Mouse (Mus musculus) heart, embryonic 16.5 days (tissue): ENCODE measurements at regions not wholly inside any gene's neighbourhood (a gene's known extent, or its start where the extent isn't known, plus 50 kb on each side); places are given as distances from the start of the nearest gene placed in this dataset.

Source experiments
- ATAC-seq: fragments of 200-750 bp; cut with Nextera tagmentation; replicated peaks from 2 replicates; pipeline ENCODE4 v1.8.0; 2017; ENCODE audit warnings: moderate number of reproducible peaks; ENCODE audit not compliant: insufficient read depth, low FRiP score; ENCODE audit errors: extremely low read depth
- H3K27ac ChIP-seq: fragments of 300-500 bp; sonication (generic); 2 replicates; pipeline ENCODE4 v1.5.1; 2014; ENCODE audit warnings: mild to moderate bottlenecking, low read length, control low read depth, moderate library complexity
- H3K27me3 ChIP-seq: fragments of 300-500 bp; sonication (generic); 2 replicates; pipeline ENCODE4 v1.6.1; 2014; ENCODE audit warnings: low read length, mixed read lengths; ENCODE audit not compliant: control insufficient read depth, insufficient read depth
- H3K36me3 ChIP-seq: fragments of 300-500 bp; sonication (generic); 2 replicates; pipeline ENCODE4 v1.6.1; 2014; ENCODE audit not compliant: control insufficient read depth, insufficient read depth
- H3K4me1 ChIP-seq: fragments of 300-500 bp; sonication (generic); 2 replicates; pipeline ENCODE4 v1.6.1; 2014; ENCODE audit warnings: low read length, mixed read lengths; ENCODE audit not compliant: control insufficient read depth, insufficient read depth
- H3K4me2 ChIP-seq: fragments of 300-500 bp; sonication (generic); 2 replicates; pipeline ENCODE4 v1.6.1; 2014; ENCODE audit warnings: low read depth, mild to moderate bottlenecking, control low read depth, low read length
- H3K4me3 ChIP-seq: fragments of 300-500 bp; sonication (generic); 2 replicates; pipeline ENCODE4 v1.5.1; 2014; ENCODE audit warnings: mild to moderate bottlenecking, control low read depth, low read length
- H3K9ac ChIP-seq: fragments of 300-500 bp; sonication (generic); 2 replicates; pipeline ENCODE4 v1.6.1; 2014; ENCODE audit warnings: low read length, control low read depth
- H3K9me3 ChIP-seq: fragments of 300-500 bp; sonication (generic); replicated peaks from 2 replicates; pipeline ENCODE4 v1.6.1; 2016; ENCODE audit warnings: low read length; ENCODE audit not compliant: control insufficient read depth
- WGBS: fragments of 180-500 bp; shearing (Covaris S2); extraction: QIAGEN DNeasy Blood & Tissue Kit; methylation state at CpG from one replicate; pipeline ENCODE4 v1.1.7; 2014; 5-methylcytosine and 5-hydroxymethylcytosine counted together

GRCm38 (mm10) chr3:149444854-149445577, 454.7 kb upstream of the Adgrl2 start:
- Histone ChIP-seq H3K27me3 (no peaks in the 10 kb centered on the region), H3K4me3 (peak overlapping the region; percentile 65), H3K9ac (peak overlapping the region; percentile 63), H3K27ac (peak overlapping the region; percentile 74), H3K9me3 (no peaks in the 10 kb centered on the region), H3K4me1 (peaks cover 5% of the 10 kb centered on the region; the same call in 1 of the 2 replicates), H3K36me3 (no peaks in the 10 kb centered on the region), H3K4me2 (peak overlapping the region; percentile 69)
- 4% methylated on average over 15 of the region's 15 CpGs for WGBS
- peak; percentile 79 for ATAC-seq

GRCm38 (mm10) chr3:149444377-149444776, 454.0 kb upstream of the Adgrl2 start:
- H3K9ac ChIP-seq, result peak overlapping the region; percentile 63
- H3K27ac ChIP-seq, result peak overlapping the region; percentile 14; the same call in 1 of the 2 replicates
- H3K4me2 ChIP-seq, result peak overlapping the region; percentile 69
- peaks cover 5% of the 10 kb centered on the region; the same call in 1 of the 2 replicates for H3K4me1 ChIP-seq
- no peaks in the 10 kb centered on the region for H3K36me3 ChIP-seq
- peak overlapping the region; percentile 65 for H3K4me3 ChIP-seq
- no peaks in the 10 kb centered on the region for H3K27me3 ChIP-seq
- WGBS, result 58% methylated on average over 8 of the region's 8 CpGs
- no peaks in the 10 kb centered on the region for H3K9me3 ChIP-seq
- ATAC-seq, result no peak

GRCm38 (mm10) chr3:149441227-149441626, 450.9 kb upstream of the Adgrl2 start:
- Histone ChIP-seq H3K9ac (no peak overlapping the region), H3K9me3 (no peaks in the 10 kb centered on the region), H3K27ac (no peak overlapping the region), H3K4me3 (no peak overlapping the region), H3K27me3 (no peaks in the 10 kb centered on the region), H3K4me2 (no peak overlapping the region), H3K36me3 (no peaks in the 10 kb centered on the region), H3K4me1 (0 out of 2 replicates have a peak, but pooled peaks cover 2% of the 10 kb centered on the region)
- ATAC-seq, result no peak

- H3K4me3 ChIP-seq, result no peak overlapping the region
- H3K36me3 ChIP-seq, result no peaks in the 10 kb centered on the region
- no peak overlapping the region for H3K27ac ChIP-seq
- no peak overlapping the region for H3K9ac ChIP-seq
- no peaks in the 10 kb centered on the region for H3K4me1 ChIP-seq
- H3K4me2 ChIP-seq, result no peak overlapping the region
- 84% methylated on average over 8 of the region's 8 CpGs for WGBS
- no peaks in the 10 kb centered on the region for H3K9me3 ChIP-seq
- no peak for ATAC-seq
- no peaks in the 10 kb centered on the region for H3K27me3 ChIP-seq
Observed at GRCm38 (mm10) chr3:149437763-149438162, 447.4 kb upstream of the Adgrl2 start.

GRCm38 (mm10) chr3:149436944-149437343, 446.6 kb upstream of the Adgrl2 start:
- no peaks in the 10 kb centered on the region for H3K4me1 ChIP-seq
- WGBS, result 76% methylated on average over 6 of the region's 6 CpGs
- no peak for ATAC-seq

GRCm38 (mm10) chr3:149436420-149436819, 446.1 kb upstream of the Adgrl2 start:
- Histone ChIP-seq H3K9ac (no peak overlapping the region), H3K4me3 (no peak overlapping the region), H3K4me2 (no peak overlapping the region), H3K36me3 (no peaks in the 10 kb centered on the region), H3K27me3 (no peaks in the 10 kb centered on the region), H3K9me3 (no peaks in the 10 kb centered on the region), H3K27ac (no peak overlapping the region), H3K4me1 (no peaks in the 10 kb centered on the region)
- ATAC-seq, result no peak
- 82% methylated on average over 8 of the region's 8 CpGs for WGBS

More at GRCm38 (mm10) chr3:149436944-149437343, 446.6 kb upstream of the Adgrl2 start:
- Histone ChIP-seq H3K9me3 (no peaks in the 10 kb centered on the region), H3K4me2 (no peak overlapping the region), H3K27me3 (no peaks in the 10 kb centered on the region), H3K36me3 (no peaks in the 10 kb centered on the region), H3K9ac (no peak overlapping the region), H3K27ac (no peak overlapping the region), H3K4me3 (no peak overlapping the region)

- Histone ChIP-seq H3K4me3 (no peak overlapping the region), H3K9ac (no peak overlapping the region), H3K27ac (no peak overlapping the region), H3K4me2 (no peak overlapping the region), H3K36me3 (no peaks in the 10 kb centered on the region), H3K9me3 (no peaks in the 10 kb centered on the region), H3K4me1 (no peaks in the 10 kb centered on the region), H3K27me3 (no peaks in the 10 kb centered on the region)
- no peak for ATAC-seq
- 90% methylated on average over 10 of the region's 10 CpGs for WGBS
Observed at GRCm38 (mm10) chr3:149431795-149432194, 441.4 kb upstream of the Adgrl2 start.

- no peak overlapping the region for H3K9ac ChIP-seq
- WGBS, result 65% methylated on average over 18 of the region's 18 CpGs
- H3K4me2 ChIP-seq, result peak overlapping the region; percentile 6; the same call in 1 of the 2 replicates
- no peak for ATAC-seq
- H3K9me3 ChIP-seq, result no peaks in the 10 kb centered on the region
- H3K4me3 ChIP-seq, result no peak overlapping the region
- no peaks in the 10 kb centered on the region for H3K4me1 ChIP-seq
- no peak overlapping the region for H3K27ac ChIP-seq
- H3K36me3 ChIP-seq, result no peaks in the 10 kb centered on the region
- H3K27me3 ChIP-seq, result no peaks in the 10 kb centered on the region
Observed at GRCm38 (mm10) chr3:149426023-149426759, 435.8 kb upstream of the Adgrl2 start.

GRCm38 (mm10) chr3:149424306-149424705, 434.0 kb upstream of the Adgrl2 start:
- ATAC-seq, result no peak
- Histone ChIP-seq H3K9me3 (no peaks in the 10 kb centered on the region), H3K36me3 (no peaks in the 10 kb centered on the region), H3K4me1 (no peaks in the 10 kb centered on the region), H3K9ac (no peak overlapping the region), H3K27ac (no peak overlapping the region), H3K4me3 (no peak overlapping the region), H3K4me2 (no peak overlapping the region), H3K27me3 (no peaks in the 10 kb centered on the region)
- 79% methylated on average over 1 of the region's 1 CpGs for WGBS
